Mouse (Mus musculus): ENCODE data around the gene Scn4b. TPM values are rescaled to one million over a fixed set of nuclear protein-coding genes. Genes with fewer than 3 reads are reported as not detected.

The Scn4b gene
- total RNA-seq, 4 experiments from 2014 or later, result 160 to 218 (median 183) TPM

DNA sequence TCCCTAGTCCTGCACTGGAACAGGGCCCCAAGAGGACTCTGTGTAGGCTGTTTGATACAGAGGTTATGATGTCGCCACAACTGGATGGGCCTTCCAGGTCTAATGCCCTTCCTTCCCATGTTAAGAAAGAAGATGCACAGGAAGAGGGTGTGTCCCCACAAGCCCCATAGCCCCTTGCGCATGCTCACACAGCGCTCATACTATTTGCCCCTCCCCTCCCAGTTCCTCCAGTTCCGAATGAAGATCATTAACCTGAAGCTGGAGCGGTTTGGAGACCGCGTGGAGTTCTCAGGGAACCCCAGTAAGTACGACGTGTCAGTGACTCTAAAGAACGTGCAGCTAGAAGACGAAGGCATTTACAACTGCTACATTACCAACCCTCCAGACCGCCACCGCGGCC lies 13.0 kb upstream of the Scn4b start:
- no peak for DNase-seq (ENCODE audit: low spot score in 2 of 2)

DNA sequence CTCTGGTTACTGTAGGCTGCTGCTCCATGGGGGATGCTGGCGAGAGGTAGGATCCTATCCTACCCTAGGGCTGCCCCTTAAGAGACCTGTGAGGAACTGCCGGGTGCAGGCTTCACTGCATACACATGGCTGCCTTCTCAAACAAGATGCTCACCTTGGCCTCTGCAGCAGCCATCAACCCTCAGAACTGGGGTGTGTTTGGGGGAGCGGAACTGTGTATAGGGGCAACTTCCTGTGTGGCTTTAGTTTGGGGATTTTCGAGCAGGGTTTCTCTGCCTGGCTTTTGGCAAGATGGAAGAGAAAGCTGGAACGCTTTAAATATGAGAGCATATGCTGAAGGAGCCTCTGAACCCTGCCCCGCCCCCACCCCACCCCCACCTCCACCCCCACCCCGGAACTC lies 11.3 kb upstream of the Scn4b start:
- no peak for DNase-seq (ENCODE audit: low spot score in 2 of 2)

GRCm38 (mm10) chr9:45130119-45130518 lies 8.1 kb upstream of the Scn4b start:
- no peak for DNase-seq (ENCODE audit: low spot score in 2 of 2)

DNA sequence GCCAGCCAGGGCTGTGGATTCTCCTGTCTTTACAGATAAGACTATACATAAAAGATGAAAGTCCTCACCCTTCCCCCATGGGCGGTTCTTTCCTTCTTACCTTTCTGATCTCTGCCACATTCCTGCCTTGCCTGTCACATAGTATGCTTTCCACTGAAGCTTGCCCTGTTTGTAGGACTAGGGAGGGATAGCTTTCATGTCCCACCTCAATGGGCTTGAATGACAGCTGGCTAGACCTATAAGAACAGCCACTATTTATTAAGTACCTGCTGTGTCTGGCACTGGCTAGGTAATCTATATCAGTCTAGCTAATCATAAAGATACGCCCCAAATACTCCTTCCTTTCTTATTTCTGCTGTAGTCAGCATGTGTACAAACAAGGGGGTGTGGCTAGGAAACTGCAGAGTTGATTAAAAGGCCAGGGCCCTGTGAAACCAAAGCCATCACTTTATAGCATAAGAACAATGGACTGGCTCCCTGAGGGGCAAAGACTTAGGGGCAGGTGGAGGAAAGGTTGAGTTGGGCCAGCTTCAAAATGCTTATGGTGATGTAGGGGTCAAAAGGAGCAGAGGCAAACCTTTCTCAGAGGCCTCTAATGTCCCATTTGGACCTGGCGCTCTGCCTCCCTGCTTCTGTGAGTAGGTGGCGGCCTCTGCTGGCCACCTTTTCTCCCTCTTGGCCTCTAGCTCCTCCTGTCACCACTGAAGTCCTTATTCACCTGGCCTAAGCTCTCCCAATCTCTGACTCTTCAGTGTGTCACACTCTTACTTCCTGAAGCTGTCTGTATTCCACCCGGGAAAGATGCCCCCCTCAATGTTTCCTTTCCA lies 4.5 kb upstream of the Scn4b start:
- DNase-seq (ENCODE audit: low spot score in 2 of 2), result no peak

DNA sequence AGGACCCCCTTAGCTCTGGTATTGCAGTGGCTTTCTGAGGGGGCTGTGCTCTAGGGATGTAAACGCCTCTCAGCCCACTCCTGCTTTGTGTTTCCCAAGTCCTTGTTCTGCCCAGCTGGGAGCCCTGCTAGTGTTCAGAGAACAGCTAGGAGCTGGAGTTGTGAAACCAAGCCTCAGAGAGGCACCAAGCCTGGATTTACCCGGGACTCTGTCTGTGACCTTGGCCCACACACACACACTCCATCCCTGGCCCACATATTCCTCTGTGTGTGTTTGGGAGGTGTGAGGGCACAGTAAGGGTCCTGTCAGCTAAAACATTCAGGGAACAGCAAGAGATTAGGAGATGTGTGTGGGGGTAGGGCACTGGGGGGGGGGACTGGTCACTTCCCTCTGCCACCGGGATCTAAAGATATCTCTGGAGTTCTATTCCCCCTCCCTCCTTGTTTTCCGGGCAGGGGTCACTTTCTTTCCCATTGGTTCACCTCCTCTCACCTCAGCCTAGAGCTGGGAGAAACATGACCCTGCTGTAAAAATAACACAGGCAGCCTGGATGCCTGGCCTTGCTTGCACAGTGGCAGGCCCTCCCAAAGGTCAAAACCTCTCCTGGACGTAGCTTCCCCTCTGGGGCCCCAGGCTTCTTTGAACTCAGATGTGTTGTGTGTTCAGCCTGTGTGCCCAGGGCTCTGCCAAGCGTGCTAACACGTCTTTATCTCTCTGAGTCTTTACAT lies 1.6 kb upstream of the Scn4b start:
- DNase-seq (ENCODE audit: low spot score in 2 of 2), result no peak

GRCm38 (mm10) chr9:45139082-45139481 lies 887 bp downstream of the Scn4b start:
- no peak for DNase-seq (ENCODE audit: low spot score in 2 of 2)

DNA sequence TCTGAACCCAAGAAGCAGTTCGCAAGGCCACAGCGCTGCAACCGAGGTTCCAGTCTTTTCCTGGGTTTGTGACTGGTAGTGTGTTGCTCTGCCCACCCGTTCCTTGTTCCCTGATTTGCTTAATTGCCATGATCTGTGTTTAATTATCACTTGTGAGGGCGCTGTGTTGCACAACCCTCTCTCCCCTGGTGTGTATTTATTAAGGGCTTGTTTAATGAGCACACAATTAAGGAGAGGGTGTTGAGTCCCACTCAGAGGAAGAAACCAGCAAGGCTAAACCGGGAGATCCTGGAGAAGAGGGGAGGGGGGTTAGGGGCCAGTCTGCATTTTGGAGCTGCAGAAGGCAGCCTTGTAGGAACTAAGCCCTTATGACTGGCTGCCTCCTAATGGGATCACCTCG lies 2.8 kb downstream of the Scn4b start:
- DNase-seq (ENCODE audit: low spot score in 2 of 2), result no peak

DNA sequence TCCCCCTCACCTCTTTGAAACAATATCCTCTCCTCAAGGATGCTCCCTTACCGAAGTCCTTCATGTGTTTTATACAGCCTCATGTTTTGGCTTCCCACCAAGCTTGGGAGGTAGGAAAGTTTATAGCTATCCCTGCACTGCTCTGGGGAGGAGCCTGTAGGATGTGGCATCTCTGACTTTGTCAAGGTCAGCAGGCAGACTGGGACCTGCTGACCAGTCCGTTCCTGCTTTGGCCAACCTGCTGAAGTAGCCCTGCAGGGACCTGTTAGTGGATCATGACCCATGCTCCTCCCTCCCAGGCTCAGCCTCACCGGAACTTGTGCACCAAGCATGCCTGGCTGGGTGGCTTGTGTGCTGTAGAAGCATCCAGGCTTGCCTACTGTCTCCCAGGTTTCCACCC lies 4.5 kb downstream of the Scn4b start:
- no peak for DNase-seq (ENCODE audit: low spot score in 2 of 2)

GRCm38 (mm10) chr9:45145533-45146266 lies 7.5 kb downstream of the Scn4b start:
- DNase-seq (ENCODE audit: low spot score in 2 of 2), result peak in 1 of 2 experiments; percentile 34

DNA sequence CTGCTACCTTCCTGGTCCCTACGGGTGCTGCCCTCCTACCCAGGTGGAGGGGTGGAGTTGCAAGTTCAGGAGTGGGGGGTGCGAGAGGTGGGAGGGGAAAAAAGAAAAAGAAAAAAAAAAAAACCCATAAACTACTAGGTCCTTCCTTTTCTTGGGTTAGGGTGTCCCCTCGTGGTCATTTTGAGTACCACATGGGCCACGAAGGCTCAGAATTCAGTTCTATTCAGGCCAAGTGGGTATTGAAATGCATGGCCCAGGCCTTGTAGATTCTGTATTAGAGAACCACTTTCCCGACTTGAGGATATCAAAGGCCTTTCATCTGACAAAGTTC lies 8.0 kb downstream of the Scn4b start:
- DNase-seq (ENCODE audit: low spot score in 2 of 2), result peak in 1 of 2 experiments; percentile 77

DNA sequence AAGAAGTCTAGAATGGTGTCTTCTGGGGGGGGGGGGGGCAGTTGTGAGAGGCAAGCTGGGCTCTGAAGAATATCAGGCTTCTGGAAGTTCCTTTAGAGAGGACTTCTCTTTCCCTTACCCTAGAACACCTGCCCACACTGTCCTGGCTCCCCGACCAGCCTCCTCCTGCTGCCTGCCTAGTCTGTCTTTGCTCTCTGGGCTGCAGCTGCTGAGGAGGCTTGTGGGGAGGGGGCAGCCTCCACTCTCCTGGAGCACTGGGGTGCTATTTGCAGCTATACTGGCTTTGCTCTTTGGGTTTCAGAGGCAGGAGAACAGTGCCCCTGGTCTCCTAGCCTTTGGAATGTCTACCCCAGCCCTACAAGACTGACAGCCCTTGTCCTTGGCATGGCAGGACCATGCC lies 12.7 kb downstream of the Scn4b start:
- no peak for DNase-seq (ENCODE audit: low spot score in 2 of 2)

DNA sequence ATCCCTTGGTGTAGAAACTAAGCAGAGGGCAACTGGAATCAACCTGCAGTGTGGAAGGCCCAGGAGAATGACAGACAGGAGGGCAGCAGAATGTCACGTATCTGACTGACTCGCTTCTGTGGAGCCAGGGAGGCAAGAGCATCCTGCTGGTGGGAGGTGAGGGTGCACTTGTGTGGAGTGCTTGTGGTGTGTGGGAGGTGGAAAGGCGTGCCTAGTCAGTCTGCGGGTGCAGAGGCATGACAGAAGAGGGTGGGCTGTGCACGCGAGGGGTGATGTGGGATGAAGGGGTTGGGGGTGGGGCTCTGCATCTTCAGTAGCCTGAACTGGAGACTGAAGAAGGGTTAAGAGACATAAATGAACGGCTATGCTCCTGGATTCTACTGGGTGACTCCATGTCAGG lies 15.2 kb downstream of the Scn4b start:
- no peak for DNase-seq (ENCODE audit: low spot score in 2 of 2)

DNA sequence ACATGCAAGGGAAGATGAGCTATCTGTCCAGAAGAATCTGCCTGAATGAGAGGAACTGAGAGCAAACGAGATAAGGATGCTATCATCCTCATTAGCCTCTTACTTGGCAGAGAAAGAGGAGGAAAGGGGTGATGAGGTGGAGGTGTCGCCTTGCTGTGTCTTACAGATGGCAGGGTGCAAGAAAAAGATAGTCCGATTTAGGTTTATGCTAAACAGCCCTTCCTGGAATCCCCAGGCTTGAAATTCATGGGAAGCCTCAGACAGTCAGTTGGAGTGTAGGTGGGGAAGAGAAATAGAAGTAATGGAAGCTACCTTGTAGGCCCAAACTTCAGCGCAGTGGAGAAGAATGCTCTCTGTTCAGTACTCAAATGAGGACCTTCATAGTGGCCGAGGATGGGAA lies 29.7 kb downstream of the Scn4b start:
- peak in 1 of 2 experiments; percentile 41 for DNase-seq (ENCODE audit: low spot score in 2 of 2)

GRCm38 (mm10) chr9:45170150-45170549 lies 32.0 kb downstream of the Scn4b start:
- DNase-seq (ENCODE audit: low spot score in 2 of 2), result peak in 1 of 2 experiments; percentile 78

GRCm38 (mm10) chr9:45171073-45171610 lies 32.9 kb downstream of the Scn4b start:
- no peak for DNase-seq (ENCODE audit: low spot score in 2 of 2)

GRCm38 (mm10) chr9:45173475-45173874 lies 35.3 kb downstream of the Scn4b start:
- DNase-seq (ENCODE audit: low spot score in 2 of 2), result no peak

DNA sequence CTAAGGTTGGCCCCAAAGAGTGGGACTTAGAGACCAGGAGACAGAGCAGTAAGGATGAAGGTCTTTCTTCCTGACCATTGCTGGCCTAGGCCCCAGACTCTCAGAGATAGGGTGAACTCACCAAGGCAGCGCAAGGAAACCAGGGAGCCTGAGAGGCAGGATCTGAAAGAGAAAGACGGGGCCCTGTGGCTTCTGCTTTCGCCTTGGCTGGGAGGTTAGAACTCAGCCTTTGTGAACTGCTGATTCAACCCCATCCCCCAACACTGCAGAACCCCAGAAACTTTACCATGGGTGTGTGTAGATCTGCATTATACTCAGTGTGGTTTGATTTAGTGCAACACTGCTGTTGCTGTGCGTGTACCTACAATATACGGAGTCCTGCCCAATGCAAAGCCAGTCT lies 41.1 kb downstream of the Scn4b start:
- no peak for DNase-seq (ENCODE audit: low spot score in 2 of 2)

DNA sequence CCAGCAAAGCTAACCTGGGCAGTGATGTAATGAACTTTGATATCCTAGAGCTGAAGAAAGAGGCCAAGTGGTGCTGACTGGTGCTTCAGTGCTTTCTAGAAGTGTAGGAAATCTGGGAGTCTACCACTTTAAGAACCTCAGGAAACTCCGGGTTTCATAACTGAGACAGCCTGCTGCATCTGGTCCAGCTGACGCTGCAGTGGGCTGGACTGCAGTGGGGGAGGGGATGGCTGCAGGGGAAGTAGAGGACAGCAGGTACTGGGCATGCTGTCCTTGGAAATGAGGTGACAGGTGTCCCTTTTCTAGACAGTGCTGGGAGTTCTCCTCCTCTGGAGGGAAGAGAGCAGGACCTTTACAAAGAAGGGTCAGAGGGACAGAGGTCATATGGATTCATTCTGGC lies 43.6 kb downstream of the Scn4b start, which contains the start of gene BC049352:
Gene BC049352, plus strand, starts transcription at position 238 of the 400 bp plus-strand sequence.
- no peak for DNase-seq (ENCODE audit: low spot score in 2 of 2)

DNA sequence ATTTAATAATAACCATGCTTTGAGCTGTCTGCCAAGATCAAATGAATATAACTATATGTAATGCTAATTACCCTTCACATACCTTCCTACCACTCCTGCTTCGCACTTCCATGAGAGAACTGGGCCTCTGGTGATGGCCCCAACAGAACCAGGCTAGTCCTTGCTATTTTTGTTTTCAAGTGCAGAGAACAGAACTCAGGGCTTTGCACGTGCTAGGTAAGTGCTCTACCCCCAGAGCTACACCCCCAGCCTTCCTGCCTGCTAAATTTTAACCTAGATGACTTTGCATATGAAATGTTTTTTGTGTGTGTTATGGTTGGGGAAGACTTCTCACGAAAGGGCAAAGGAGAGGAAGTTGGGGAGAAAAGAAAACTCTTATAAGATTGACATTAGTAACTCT lies 44.3 kb downstream of the Scn4b start:
- no peak for DNase-seq (ENCODE audit: low spot score in 2 of 2)

- no peak for DNase-seq (ENCODE audit: low spot score in 2 of 2)
Measured at GRCm38 (mm10) chr9:45183266-45183665, 45.1 kb downstream of the Scn4b start.

DNA sequence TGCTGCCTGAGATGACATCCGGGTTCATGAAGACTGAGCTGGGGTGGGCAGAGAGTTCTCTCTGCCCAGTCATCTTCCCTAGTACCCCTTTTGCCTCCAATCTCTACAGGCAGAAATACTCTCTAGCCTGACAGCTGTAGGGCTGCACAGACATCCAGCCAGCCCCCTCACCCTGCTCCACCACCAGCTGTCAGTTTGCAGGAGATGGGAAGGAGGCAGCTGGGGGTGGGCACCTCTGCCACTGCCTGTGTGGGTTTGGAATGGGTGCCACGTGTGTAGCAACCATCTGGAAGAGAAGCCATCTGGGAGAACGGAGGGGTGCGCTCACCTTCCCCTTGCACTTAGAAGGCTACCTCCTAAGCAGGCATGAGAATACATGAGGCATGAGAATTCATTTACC lies 47.1 kb downstream of the Scn4b start:
- peak; percentile 43 to 87 for DNase-seq (ENCODE audit: low spot score in 2 of 2)

All from left cerebral cortex, adult 8-10 months (tissue).